Mouse (Mus musculus) kidney, adult 2 months (tissue): ENCODE results near the gene Igsf11.

ENCODE experiments used
- CTCF ChIP-seq: fragments of 200-500 bp; conservative IDR thresholded peaks from 2 replicates; pipeline ENCODE4 v1.5.1; 2011; ENCODE audit warnings: low read depth, mild to moderate bottlenecking, control low read depth, low read length, moderate library complexity, mixed read lengths; ENCODE audit not compliant: insufficient read depth, insufficient read length
- POLR2A ChIP-seq: fragments of 200-500 bp; IDR thresholded peaks from one replicate; pipeline ENCODE4 v1.6.1; 2011; ENCODE audit warnings: low read depth, low read length, control low read depth

GRCm38 (mm10) chr16:38945111-38945510, 52.6 kb downstream of the Igsf11 start:
- TF ChIP-seq CTCF (no peak), POLR2A (no peak)
